10 mouse cellular contexts compared by ENCODE assay signal in genomic region chr2:181159091-181159514, GRCm38 (mm10). TPM values are rescaled to one million over a fixed set of nuclear protein-coding genes. Genes with fewer than 3 reads are reported as not detected.
DNase-seq lines count a peak whose midpoint lies in the region; ATAC-seq lines count a peak whose summit lies in the region.
"Had no signal": no experiment of that assay in that cellular context is flagged by ENCODE, and none has a peak within 500 bp of the region (broad histone marks: within the 10 kb centered on the region; RNA-seq: fewer than 3 reads in every experiment).

No protein-coding gene starts in this region.

- no peak for DNase-seq in hindbrain, embryonic 11.5 days (ENCODE audit: low spot score)
- peak; percentile 72 to 80 for DNase-seq in frontal cortex, postnatal 14 days (ENCODE audit: low spot score in 2 of 2)
- DNase-seq in layer of hippocampus, adult 8-10 months (ENCODE audit: low spot score in 2 of 2): peak; percentile 72 to 77
- peak; percentile 79 for DNase-seq in right cerebral cortex, postnatal 25 days
- no peak for DNase-seq in thymus, postnatal 10 days (ENCODE audit: low spot score in 2 of 2)
- DNase-seq in kidney, adult 18-20 months: no peak
- no peak for DNase-seq in urinary bladder, postnatal 4 days (ENCODE audit: low spot score in 2 of 2)

- H3K9me3 ChIP-seq in hindbrain, embryonic 13.5 days: no peaks in the 10 kb centered on the region
- H3K9me3 ChIP-seq in hindbrain, embryonic 11.5 days (ENCODE audit: control insufficient read depth, low read length): no peaks in the 10 kb centered on the region

- H3K36me3 ChIP-seq in hindbrain, embryonic 13.5 days: no peaks in the 10 kb centered on the region
- H3K36me3 ChIP-seq in hindbrain, embryonic 11.5 days (ENCODE audit: control insufficient read depth, insufficient read depth, low read length): no peaks in the 10 kb centered on the region

- no peak overlapping the region for H3K4me3 ChIP-seq in hindbrain, embryonic 13.5 days
- no peak overlapping the region for H3K4me3 ChIP-seq in hindbrain, embryonic 11.5 days (ENCODE audit: low read depth, low read length)

- 54% methylated on average over 7 of the region's 7 CpGs for WGBS in hindbrain, embryonic 13.5 days
- WGBS in hindbrain, embryonic 11.5 days: 64% methylated on average over 7 of the region's 7 CpGs

- H3K27ac ChIP-seq in hindbrain, embryonic 13.5 days: peak overlapping the region; percentile 81
- H3K27ac ChIP-seq in hindbrain, embryonic 11.5 days (ENCODE audit: low read depth, low read length): no peak overlapping the region

- peaks cover 27% of the 10 kb centered on the region for H3K27me3 ChIP-seq in hindbrain, embryonic 13.5 days
- peaks cover 19% of the 10 kb centered on the region for H3K27me3 ChIP-seq in hindbrain, embryonic 11.5 days (ENCODE audit: control insufficient read depth, insufficient read depth, low read length)

- no peak overlapping the region for H3K4me2 ChIP-seq in hindbrain, embryonic 13.5 days
- no peak overlapping the region for H3K4me2 ChIP-seq in hindbrain, embryonic 11.5 days (replicated peaks; ENCODE audit: low read depth, low read length)
- H3K4me2 ChIP-seq: lung, embryonic 14.5 days had no signal

- H3K9ac ChIP-seq in hindbrain, embryonic 13.5 days: peak overlapping the region; percentile 49
- no peak overlapping the region for H3K9ac ChIP-seq in hindbrain, embryonic 11.5 days (ENCODE audit: low read depth, low read length)
- H3K9ac ChIP-seq: lung, embryonic 14.5 days had no signal

- ATAC-seq in hindbrain, embryonic 13.5 days (ENCODE audit: low FRiP score): no peak
- ATAC-seq in hindbrain, embryonic 11.5 days (ENCODE audit: low FRiP score): no peak

- H3K4me1 ChIP-seq in hindbrain, embryonic 13.5 days (replicated peaks): peaks cover 56% of the 10 kb centered on the region
- H3K4me1 ChIP-seq in hindbrain, embryonic 11.5 days (replicated peaks; ENCODE audit: control insufficient read depth, insufficient read depth, low read length): no peaks in the 10 kb centered on the region; the same call in none of the 2 replicates

RNA-seq across cellular contexts. Expression of gene Eef1a2, which starts 2.3 kb away (rescaled TPM):
- polyA plus RNA-seq in hindbrain, embryonic 13.5 days (2015; fragmentation: Nextera tagmentation; extraction: Ambion mirVana): 6.4 and 6.7 TPM in 2 replicates
- polyA plus RNA-seq in hindbrain, embryonic 11.5 days (2014; fragmentation: Nextera tagmentation; extraction: Ambion mirVana): 1.3 and 1.5 TPM in 2 replicates
- total RNA-seq in layer of hippocampus, adult 8-10 months (2022): 1,000 to 10,000 TPM in 3 of 4 experiments, 100 to 1,000 TPM in 1; 995 to 1,073 (median 1,037) TPM
- polyA plus RNA-seq: lung, embryonic 14.5 days had no signal

RNA-seq across cellular contexts. Expression of gene Kcnq2, which starts 24.0 kb away (rescaled TPM):
- polyA plus RNA-seq in hindbrain, embryonic 13.5 days (2015; fragmentation: Nextera tagmentation; extraction: Ambion mirVana): 50.0 and 53.9 TPM in 2 replicates
- polyA plus RNA-seq in hindbrain, embryonic 11.5 days (2014; fragmentation: Nextera tagmentation; extraction: Ambion mirVana): 16.3 and 18.9 TPM in 2 replicates
- total RNA-seq in layer of hippocampus, adult 8-10 months (2022): 100 to 1,000 TPM; 264 to 350 (median 303) TPM
- polyA plus RNA-seq: spleen, adult 2 months had no signal

RNA-seq across cellular contexts. Expression of gene Ppdpf, which starts 27.9 kb away (rescaled TPM):
- 444 TPM in 2 replicates for polyA plus RNA-seq in hindbrain, embryonic 13.5 days (2015; fragmentation: Nextera tagmentation; extraction: Ambion mirVana)
- polyA plus RNA-seq in hindbrain, embryonic 11.5 days (2014; fragmentation: Nextera tagmentation; extraction: Ambion mirVana): 393 and 410 TPM in 2 replicates
- 10 to 100 TPM; 70.7 to 91.8 (median 77.8) TPM for total RNA-seq in layer of hippocampus, adult 8-10 months (2022)

RNA-seq across cellular contexts. Expression of gene Ptk6, which starts 43.5 kb away (rescaled TPM):
- not detected in 2 replicates for polyA plus RNA-seq in hindbrain, embryonic 13.5 days (2015; fragmentation: Nextera tagmentation; extraction: Ambion mirVana)
- polyA plus RNA-seq in hindbrain, embryonic 11.5 days (2014; fragmentation: Nextera tagmentation; extraction: Ambion mirVana): not detected in 2 replicates
- total RNA-seq in layer of hippocampus, adult 8-10 months (2022): not detected
- polyA plus RNA-seq: lung, embryonic 14.5 days had no signal

RNA-seq across cellular contexts. Expression of gene Srms, which starts 53.9 kb away (rescaled TPM):
- polyA plus RNA-seq in hindbrain, embryonic 13.5 days (2015; fragmentation: Nextera tagmentation; extraction: Ambion mirVana): 0.19 and 0.25 TPM in 2 replicates
- polyA plus RNA-seq in hindbrain, embryonic 11.5 days (2014; fragmentation: Nextera tagmentation; extraction: Ambion mirVana): 0.15 and 0.22 TPM in 2 replicates
- total RNA-seq in layer of hippocampus, adult 8-10 months (2022): under 1 TPM in 3 of 4 experiments, not detected in 1; 0.24 to 0.34 (median 0.31) TPM

Comparison
In these comparisons a context has a peak if more than half of its experiments do, and no peak if none do; other contexts are left out.
1. DNase-seq: peak in frontal cortex, postnatal 14 days (2 of 2), layer of hippocampus, adult 8-10 months (2 of 2) and right cerebral cortex, postnatal 25 days (single experiment); none in hindbrain, embryonic 11.5 days (single experiment), thymus, postnatal 10 days (0 of 2), kidney, adult 18-20 months (single experiment) and urinary bladder, postnatal 4 days (0 of 2).